Mouse (Mus musculus): ENCODE results near the gene Pvrig. TPM values are rescaled to one million over a fixed set of nuclear protein-coding genes. Genes with fewer than 3 reads are reported as not detected.
"Not testable (repeated sequence)": the region's sequence is repeated elsewhere in the genome, so short reads cannot be mapped to it uniquely, and the experiment has no call there.

Pvrig gene
- total RNA-seq (2017), result 1.8 TPM in 1 of 2 replicates, not detected in the other

DNA sequence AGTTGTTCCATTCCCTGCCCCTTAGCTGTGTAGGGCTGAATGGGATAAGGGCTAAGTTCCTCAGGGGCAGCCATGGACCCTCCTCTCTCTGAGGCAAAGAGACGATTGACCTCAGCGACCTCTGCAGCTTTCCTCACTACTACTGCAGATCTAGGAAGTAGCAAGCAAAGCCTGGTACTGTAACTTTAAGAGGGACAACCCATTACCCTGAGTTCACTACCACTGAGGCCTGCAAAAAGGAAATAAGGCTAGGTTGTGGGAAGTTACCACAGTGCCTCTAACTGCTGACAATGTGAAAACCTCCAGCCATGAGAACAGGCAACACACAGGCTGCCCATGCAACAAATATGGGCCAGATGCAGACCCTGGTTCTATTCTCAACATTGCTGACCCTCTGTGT lies at the start of gene Pvrig:
TSS of gene Pvrig (plus strand) at position 301 of the 400 bp plus-strand sequence.
- no peak for ATAC-seq (replicated peaks in 1 of 2; ENCODE audit: insufficient read depth in 1 of 2, low FRiP score in 2 of 2, low TSS enrichment in 1 of 2, low read depth in 1 of 2, poor library complexity in 2 of 2, severe bottlenecking in 2 of 2)

DNA sequence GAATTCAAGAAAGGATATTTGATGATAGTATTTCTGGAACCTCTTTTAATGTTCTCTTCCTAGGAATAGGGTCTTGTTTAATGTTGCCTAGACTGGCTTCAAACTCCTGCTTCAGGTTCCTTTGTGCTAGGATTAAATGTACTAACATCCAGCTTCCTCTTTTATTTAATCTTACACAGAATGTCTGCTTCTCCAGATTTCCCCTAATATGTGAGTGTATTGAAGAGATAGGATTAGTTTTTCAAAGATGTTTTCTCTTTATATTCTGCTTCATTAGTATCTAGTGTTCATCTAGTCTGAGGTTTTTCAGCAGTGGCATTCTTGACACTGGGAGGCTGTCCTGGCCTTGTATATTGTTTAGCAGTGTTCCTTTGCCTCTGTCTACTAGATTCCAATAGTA lies 47.6 kb upstream of the Pvrig start:
- ATAC-seq (replicated peaks in 1 of 2; ENCODE audit: insufficient read depth in 1 of 2, low FRiP score in 2 of 2, low TSS enrichment in 1 of 2, low read depth in 1 of 2, poor library complexity in 2 of 2, severe bottlenecking in 2 of 2), result no peak

DNA sequence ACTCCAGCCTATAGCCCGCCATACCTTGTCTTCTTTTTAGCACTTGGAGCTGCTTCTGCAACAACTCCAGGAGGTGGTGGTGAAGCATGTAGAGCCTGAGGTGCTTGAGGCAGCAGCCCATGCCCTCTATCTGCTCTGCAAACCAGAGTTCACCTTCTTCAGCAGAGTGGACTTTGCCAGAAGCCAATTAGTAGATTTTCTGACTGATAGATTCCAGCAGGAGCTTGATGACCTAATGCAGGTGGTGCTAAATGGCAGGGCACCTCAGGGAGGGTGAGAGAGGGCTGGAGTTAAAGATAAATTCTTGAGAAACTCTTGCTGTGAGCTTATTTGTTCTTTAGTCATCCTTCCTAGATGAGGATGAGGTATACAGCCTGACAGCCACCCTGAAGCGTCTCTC lies 42.1 kb upstream of the Pvrig start:
- no peak for ATAC-seq (replicated peaks in 1 of 2; ENCODE audit: insufficient read depth in 1 of 2, low FRiP score in 2 of 2, low TSS enrichment in 1 of 2, low read depth in 1 of 2, poor library complexity in 2 of 2, severe bottlenecking in 2 of 2)

DNA sequence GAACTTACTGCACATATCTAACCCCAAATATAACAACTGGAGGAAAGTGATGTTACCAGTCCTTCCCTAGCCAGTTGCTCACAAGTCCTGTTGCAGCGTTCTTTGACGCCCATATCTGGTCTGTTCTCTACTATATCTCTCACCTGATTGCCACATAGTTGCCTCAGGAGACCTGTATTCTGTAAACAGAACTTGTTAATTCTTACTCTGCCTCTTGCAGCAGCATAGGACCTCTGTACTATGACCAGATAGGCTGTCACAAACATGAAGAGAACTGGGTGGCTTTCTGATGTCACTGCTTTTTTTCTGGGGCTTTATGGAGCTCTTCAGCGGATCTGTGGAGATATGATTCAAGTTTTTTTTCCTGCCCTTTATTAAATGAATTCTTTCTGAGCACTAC lies 29.0 kb upstream of the Pvrig start:
- no peak for ATAC-seq (replicated peaks in 1 of 2; ENCODE audit: insufficient read depth in 1 of 2, low FRiP score in 2 of 2, low TSS enrichment in 1 of 2, low read depth in 1 of 2, poor library complexity in 2 of 2, severe bottlenecking in 2 of 2)

DNA sequence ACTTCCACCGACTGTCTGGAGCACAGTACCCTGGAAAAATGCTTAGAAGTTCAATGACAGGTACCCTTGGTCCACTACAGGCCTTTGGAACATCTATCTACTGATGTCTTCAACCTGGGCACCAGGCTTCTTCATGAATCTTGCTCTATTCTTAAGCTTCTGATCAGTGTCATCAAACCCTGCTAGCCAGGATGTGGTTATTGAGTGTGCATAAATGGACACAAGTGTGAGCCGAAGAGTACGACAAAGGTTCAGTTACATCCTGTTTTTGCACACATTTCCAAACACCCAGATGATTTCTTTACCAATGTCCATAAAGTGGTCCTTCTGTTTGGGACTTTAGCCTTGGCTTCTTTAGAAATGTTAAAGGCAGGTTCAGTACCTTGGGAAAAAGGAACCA lies 1.5 kb downstream of the Pvrig start:
- ATAC-seq (replicated peaks in 1 of 2; ENCODE audit: insufficient read depth in 1 of 2, low FRiP score in 2 of 2, low TSS enrichment in 1 of 2, low read depth in 1 of 2, poor library complexity in 2 of 2, severe bottlenecking in 2 of 2), result no peak

DNA sequence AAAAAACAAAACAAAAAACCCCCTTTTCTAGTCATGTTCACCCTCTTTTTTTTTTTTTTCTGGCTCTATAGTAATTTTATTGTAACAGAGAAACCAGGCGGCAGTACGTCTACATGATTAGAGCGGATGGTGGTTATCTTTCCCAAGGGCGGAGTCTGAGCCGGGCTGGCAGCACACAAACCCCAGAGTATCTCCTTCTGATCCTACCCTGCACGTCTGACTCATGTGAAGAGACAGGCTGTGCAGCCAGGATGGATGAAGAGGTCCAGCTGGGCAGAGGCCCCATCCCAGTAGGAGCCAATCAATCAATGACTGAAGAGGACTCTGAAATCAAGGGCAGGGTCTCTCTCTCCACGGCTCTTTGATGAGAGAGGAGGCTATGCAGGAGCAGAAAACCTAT lies 21.4 kb downstream of the Pvrig start:
- not testable (repeated sequence) for ATAC-seq (replicated peaks in 1 of 2; ENCODE audit: insufficient read depth in 1 of 2, low FRiP score in 2 of 2, low TSS enrichment in 1 of 2, low read depth in 1 of 2, poor library complexity in 2 of 2, severe bottlenecking in 2 of 2)

DNA sequence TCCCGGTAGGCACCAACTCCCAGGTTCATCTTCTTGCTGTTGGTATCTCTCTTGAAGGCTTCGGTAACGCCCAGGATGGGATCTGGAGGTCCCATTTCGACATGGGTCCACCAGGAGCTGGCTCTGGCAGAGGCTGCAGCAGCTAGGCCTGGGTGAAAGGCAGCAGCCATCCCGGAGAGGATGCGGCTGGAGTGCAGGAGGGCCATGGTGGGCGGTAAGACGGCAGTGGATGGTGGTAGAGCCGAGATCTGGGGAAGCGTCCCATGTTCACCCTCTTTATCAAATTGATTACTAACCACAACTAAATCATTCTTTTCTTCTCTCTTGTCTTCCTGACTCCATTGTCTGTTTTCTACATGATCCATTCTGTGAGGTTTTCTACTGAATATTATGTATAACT lies 23.6 kb downstream of the Pvrig start:
- not testable (repeated sequence) for ATAC-seq (replicated peaks in 1 of 2; ENCODE audit: insufficient read depth in 1 of 2, low FRiP score in 2 of 2, low TSS enrichment in 1 of 2, low read depth in 1 of 2, poor library complexity in 2 of 2, severe bottlenecking in 2 of 2)

Other genes with a start within 250 kb of the Pvrig start
- 17.3 and 18.4 TPM in 2 replicates for gene Zscan21, start 225.1 kb upstream of the Pvrig start, total RNA-seq (2017)
- 14.4 and 16.0 TPM in 2 replicates for gene Zfp113, start 186.2 kb upstream of the Pvrig start, total RNA-seq (2017)
- 32.6 and 52.6 TPM in 2 replicates for gene Cops6, start 180.9 kb upstream of the Pvrig start, total RNA-seq (2017)
- 34.8 and 50.0 TPM in 2 replicates for gene Ap4m1, start 170.0 kb upstream of the Pvrig start, total RNA-seq (2017)
- 449 and 495 TPM in 2 replicates for gene Mcm7, start 169.5 kb upstream of the Pvrig start, total RNA-seq (2017)
- 30.3 and 40.9 TPM in 2 replicates for gene Taf6, start 154.5 kb upstream of the Pvrig start, total RNA-seq (2017)
- 46.3 and 53.8 TPM in 2 replicates for gene Cnpy4, start 154.5 kb upstream of the Pvrig start, total RNA-seq (2017)
- gene Mblac1, start 147.6 kb upstream of the Pvrig start, total RNA-seq (2017), result 2.8 and 3.5 TPM in 2 replicates
- 6.4 and 8.7 TPM in 2 replicates for gene Nxpe5, start 116.1 kb upstream of the Pvrig start, total RNA-seq (2017)
- gene Lamtor4, start 86.5 kb upstream of the Pvrig start, total RNA-seq (2017), result 31.2 and 41.6 TPM in 2 replicates
- 34.1 and 38.8 TPM in 2 replicates for gene BC037034, start 77.9 kb upstream of the Pvrig start, total RNA-seq (2017)
- gene Gal3st4, start 69.1 kb upstream of the Pvrig start, total RNA-seq (2017), result 0.44 TPM in 1 of 2 replicates, not detected in the other
- not detected in 2 replicates for gene Gm43720, start 62.0 kb upstream of the Pvrig start, total RNA-seq (2017)
- 5.8 and 7.1 TPM in 2 replicates for gene Gpc2, start 62.0 kb upstream of the Pvrig start, total RNA-seq (2017)
- gene Stag3, start 61.7 kb upstream of the Pvrig start, total RNA-seq (2017), result 8.7 and 25.5 TPM in 2 replicates
- 14.4 and 27.5 TPM in 2 replicates for gene Zfp157, start 99.5 kb downstream of the Pvrig start, total RNA-seq (2017)
- gene 1700123K08Rik, start 222.8 kb downstream of the Pvrig start, total RNA-seq (2017), result not detected in 2 replicates

All from hematopoietic stem cell, adult 5-6 weeks (primary cell).